Mouse (Mus musculus): ENCODE data around the gene Zbtb12.

- TF ChIP-seq POLR2A (IDR thresholded peaks at IDR 0.05; ENCODE audit: control insufficient read depth, low read depth, low read length): no peak
- TF ChIP-seq CTCF (IDR thresholded peaks at IDR 0.05; ENCODE audit: control insufficient read depth, insufficient read depth, insufficient replicate concordance, low read depth, low read length): no peak
These were observed 31.7 kb upstream of the Zbtb12 start for GRCm38 (mm10) chr17:34847615-34848014.

All from testis, adult 2 months (tissue).